Mouse (Mus musculus): Measurements from ENCODE around the gene Nop16.
"Not testable (repeated sequence)": the region's sequence is repeated elsewhere in the genome, so short reads cannot be mapped to it uniquely, and the experiment has no call there.

Gene Nop16
- long read RNA-seq, experiment 1, transcript Nop16-201 (5 exons, 1,756 nt): major isoform, 96 of 100 reads
- long read RNA-seq, experiment 1, partial matches to known transcripts: 1 of 100 reads
- long read RNA-seq, experiment 1, other reads (novel, unspliced or antisense): 2 of 100 reads
- long read RNA-seq, experiment 2, transcript Nop16-201 (5 exons, 1,756 nt): major isoform, 118 of 121 reads
- long read RNA-seq, experiment 2, partial matches to known transcripts: 3 of 121 reads
- long read RNA-seq, experiment 2, other reads (novel, unspliced or antisense): 0 of 121 reads

GRCm38 (mm10) chr13:54589996-54590951, at the start of gene Nop16, which contains the start of gene Higd2a:
Nop16 (minus strand) TSS chr13:54590090.
Higd2a (plus strand) TSS chr13:54590207.
- intact Hi-C loops (cut with DNase I): no loop called here

GRCm38 (mm10) chr13:54635011-54635410, 45.1 kb upstream of the Nop16 start:
- intact Hi-C loops (cut with DNase I): no loop called here

GRCm38 (mm10) chr13:54632731-54633277, 42.9 kb upstream of the Nop16 start:
- intact Hi-C loops (cut with DNase I): no loop called here

- intact Hi-C loops (cut with DNase I): loop anchor here (10.0 kb wide), 1 partner anchor 164 kb away; the partner anchor contains the start of gene Thoc3
These were observed 39.2 kb upstream of the Nop16 start for GRCm38 (mm10) chr13:54629128-54629527.

GRCm38 (mm10) chr13:54621960-54622521, 32.2 kb upstream of the Nop16 start:
- intact Hi-C loops (cut with DNase I): loop anchor here (5.0 to 10.0 kb wide), 3 partner anchors 45 to 157 kb away; partner anchors contain the start of genes Arl10 and Thoc3

GRCm38 (mm10) chr13:54621155-54621932, 31.5 kb upstream of the Nop16 start, which contains the start of gene Faf2:
Faf2 (plus strand) TSS chr13:54621784.
- intact Hi-C loops (cut with DNase I): loop anchor here (5.0 to 10.0 kb wide), 3 partner anchors 44 to 157 kb away; partner anchors contain the start of genes Arl10 and Thoc3

- intact Hi-C loops (cut with DNase I): no loop called here
These were observed 27.1 kb upstream of the Nop16 start for GRCm38 (mm10) chr13:54616998-54617397.

- intact Hi-C loops (cut with DNase I): no loop called here
These were observed 26.4 kb upstream of the Nop16 start for GRCm38 (mm10) chr13:54616307-54616706.

- intact Hi-C loops (cut with DNase I): not testable (repeated sequence)
These were observed 23.3 kb upstream of the Nop16 start for GRCm38 (mm10) chr13:54613141-54613540.

GRCm38 (mm10) chr13:54610972-54611754, 21.3 kb upstream of the Nop16 start, which contains the start of gene Cltb:
Cltb (minus strand) TSS chr13:54611344.
- intact Hi-C loops (cut with DNase I): no loop called here

- intact Hi-C loops (cut with DNase I): no loop called here
These were observed 20.7 kb upstream of the Nop16 start for GRCm38 (mm10) chr13:54610613-54610971.

GRCm38 (mm10) chr13:54609301-54609700, 19.4 kb upstream of the Nop16 start:
- intact Hi-C loops (cut with DNase I): no loop called here

GRCm38 (mm10) chr13:54608666-54609065, 18.8 kb upstream of the Nop16 start:
- intact Hi-C loops (cut with DNase I): no loop called here

- intact Hi-C loops (cut with DNase I): no loop called here
These were observed 18.1 kb upstream of the Nop16 start for GRCm38 (mm10) chr13:54608002-54608401.

- intact Hi-C loops (cut with DNase I): no loop called here
These were observed 17.3 kb upstream of the Nop16 start for GRCm38 (mm10) chr13:54607204-54607603.

GRCm38 (mm10) chr13:54605426-54605825, 15.5 kb upstream of the Nop16 start:
- intact Hi-C loops (cut with DNase I): no loop called here

- intact Hi-C loops (cut with DNase I): no loop called here
These were observed 14.3 kb upstream of the Nop16 start for GRCm38 (mm10) chr13:54604221-54604620.

- intact Hi-C loops (cut with DNase I): no loop called here
These were observed 13.6 kb upstream of the Nop16 start for GRCm38 (mm10) chr13:54603501-54603900.

- intact Hi-C loops (cut with DNase I): no loop called here
These were observed 12.8 kb upstream of the Nop16 start for GRCm38 (mm10) chr13:54602639-54603111.
